Mouse (Mus musculus): ENCODE measurements around the gene Fbxo24. TPM values are rescaled to one million over a fixed set of nuclear protein-coding genes. Genes with fewer than 3 reads are reported as not detected.

Gene Fbxo24
- polyA plus RNA-seq, 1 experiment, result 0.31 TPM

DNA sequence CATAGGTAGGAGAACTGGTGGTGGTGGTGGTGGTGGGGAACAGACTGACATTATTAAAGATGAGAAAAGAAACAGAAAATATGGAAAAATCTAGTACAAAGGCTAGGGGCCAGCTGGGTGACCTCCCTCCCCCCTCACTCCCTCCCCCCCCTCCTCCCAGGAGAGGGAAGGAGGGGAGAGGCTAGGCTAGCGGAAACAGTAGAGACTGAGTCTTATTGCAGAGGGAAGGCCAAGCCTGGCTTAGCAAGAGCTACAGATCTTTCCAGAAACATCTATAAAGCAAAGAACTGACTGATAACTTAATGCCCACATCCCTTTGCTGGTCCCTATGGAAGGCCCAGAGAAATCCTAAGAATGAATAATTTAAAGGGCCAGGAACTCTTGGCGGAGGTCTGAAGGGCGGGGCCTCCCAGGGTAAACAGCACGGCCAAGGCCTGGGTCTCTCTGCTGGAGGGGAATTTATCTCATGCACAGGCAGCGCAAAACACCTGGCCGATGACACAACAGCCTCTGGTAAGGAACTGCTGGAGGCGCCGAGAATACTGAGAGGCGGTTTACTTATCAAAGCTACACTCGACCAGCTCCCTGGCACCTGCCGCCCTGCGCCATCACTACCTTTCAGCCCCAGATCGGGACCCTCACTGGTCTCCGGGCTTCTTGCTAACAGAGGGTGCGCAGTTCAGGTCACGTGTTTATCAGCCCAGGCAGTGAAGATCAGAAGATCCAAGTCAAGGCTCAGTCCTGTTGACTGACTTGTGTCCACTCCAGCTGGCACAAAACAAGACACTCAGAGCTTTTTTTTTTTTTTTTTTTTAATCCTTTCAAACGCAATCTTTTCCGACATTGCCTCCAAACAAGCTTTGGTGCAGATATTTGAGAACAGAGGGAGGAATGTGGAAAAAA lies 21.1 kb upstream of the Fbxo24 start:
- Histone ChIP-seq H3K27me3 (ENCODE audit: control insufficient read depth, insufficient read depth, low read length) (no peaks in the 10 kb centered on the region), H3K27ac (ENCODE audit: insufficient read depth, low read length) (no peak overlapping the region), H3K4me1 (ENCODE audit: control insufficient read depth, insufficient read depth, low read length) (peaks cover 4% of the 10 kb centered on the region; the same call in 1 of the 2 replicates), H3K4me3 (replicated peaks; ENCODE audit: insufficient read depth, low read depth, low read length) (no peak overlapping the region)
- TF ChIP-seq CTCF (IDR thresholded peaks at IDR 0.05; ENCODE audit: borderline replicate concordance, insufficient read depth, low read depth, low read length) (no peak), POLR2A (IDR thresholded peaks at IDR 0.05; ENCODE audit: borderline replicate concordance, insufficient read depth, low read length) (no peak)
- no peak for DNase-seq
- WGBS, result 32% methylated on average over 18 of the region's 18 CpGs

DNA sequence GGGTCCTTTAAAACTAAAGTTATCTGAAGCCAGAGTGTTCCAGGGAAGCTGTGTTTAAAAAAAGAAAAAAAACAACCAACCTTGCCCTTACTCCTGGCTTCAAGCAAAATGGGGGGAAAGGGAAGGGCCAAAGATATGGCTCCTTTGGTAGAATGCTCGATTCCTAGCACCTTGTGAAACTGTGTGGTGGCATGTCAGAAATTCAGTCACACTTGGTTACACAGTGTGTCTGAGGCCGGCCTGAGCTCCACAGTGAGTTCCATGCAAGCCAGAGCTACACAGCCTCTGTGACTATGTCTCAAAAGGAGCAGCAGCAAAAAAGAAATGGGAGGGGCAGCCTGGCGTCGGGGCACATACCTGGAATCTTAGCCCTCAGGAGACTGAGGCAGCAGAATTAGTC lies 20.4 kb upstream of the Fbxo24 start:
- TF ChIP-seq POLR2A (IDR thresholded peaks at IDR 0.05; ENCODE audit: borderline replicate concordance, insufficient read depth, low read length) (no peak), CTCF (IDR thresholded peaks at IDR 0.05; ENCODE audit: borderline replicate concordance, insufficient read depth, low read depth, low read length) (no peak)
- peaks cover 4% of the 10 kb centered on the region; the same call in 1 of the 2 replicates for H3K4me1 ChIP-seq (ENCODE audit: control insufficient read depth, insufficient read depth, low read length)
- 33% methylated on average over 4 of the region's 4 CpGs for WGBS
- no peaks in the 10 kb centered on the region; the same call in 1 of the 2 replicates for H3K27me3 ChIP-seq (ENCODE audit: control insufficient read depth, insufficient read depth, low read length)
- no peak for DNase-seq
- H3K4me3 ChIP-seq (replicated peaks; ENCODE audit: insufficient read depth, low read depth, low read length), result no peak overlapping the region
- H3K27ac ChIP-seq (ENCODE audit: insufficient read depth, low read length), result no peak overlapping the region

DNA sequence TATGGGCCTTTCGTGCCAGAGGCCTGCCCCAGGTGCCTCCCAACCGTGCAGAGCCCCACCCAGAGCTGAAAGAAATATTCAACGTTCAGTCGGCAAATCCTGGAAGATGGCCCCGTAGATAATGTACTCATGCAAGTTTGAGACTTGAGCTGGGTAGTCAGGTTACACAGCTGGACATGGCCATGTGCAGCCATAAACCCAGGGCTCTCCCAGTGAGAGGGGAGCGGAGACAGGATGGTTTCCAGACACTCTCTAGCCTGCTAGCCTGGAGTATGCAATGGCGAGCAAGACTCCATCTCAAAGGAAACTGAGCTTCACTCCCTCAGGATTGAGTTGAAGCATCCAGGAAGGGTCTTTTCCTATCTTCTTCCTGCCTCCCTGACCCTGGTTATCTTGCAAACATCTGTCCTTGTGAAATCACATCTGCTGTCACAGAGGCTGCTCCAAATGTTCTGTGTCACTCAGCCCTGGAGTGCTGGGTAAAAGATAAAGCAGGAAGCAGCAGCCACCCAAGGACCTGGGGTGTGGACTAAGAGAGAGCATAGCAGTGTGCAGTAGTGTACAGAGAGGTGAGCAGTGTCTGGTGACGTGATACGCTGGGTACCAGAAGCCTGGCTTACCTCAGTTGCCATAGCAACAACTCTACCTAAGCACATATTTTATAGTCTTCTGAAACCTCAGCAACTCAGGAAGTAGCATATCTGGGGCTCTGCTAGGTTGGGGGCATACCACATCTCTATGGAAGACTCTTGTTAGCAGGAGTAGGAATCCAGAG lies 19.2 kb upstream of the Fbxo24 start:
- Histone ChIP-seq H3K27ac (ENCODE audit: insufficient read depth, low read length) (no peak overlapping the region), H3K27me3 (ENCODE audit: control insufficient read depth, insufficient read depth, low read length) (no peaks in the 10 kb centered on the region; the same call in 1 of the 2 replicates), H3K4me3 (replicated peaks; ENCODE audit: insufficient read depth, low read depth, low read length) (no peak overlapping the region), H3K4me1 (ENCODE audit: control insufficient read depth, insufficient read depth, low read length) (peaks cover 4% of the 10 kb centered on the region; the same call in 1 of the 2 replicates)
- DNase-seq, result no peak
- WGBS, result 74% methylated on average over 9 of the region's 9 CpGs
- TF ChIP-seq POLR2A (IDR thresholded peaks at IDR 0.05; ENCODE audit: borderline replicate concordance, insufficient read depth, low read length) (no peak), CTCF (IDR thresholded peaks at IDR 0.05; ENCODE audit: borderline replicate concordance, insufficient read depth, low read depth, low read length) (no peak)

DNA sequence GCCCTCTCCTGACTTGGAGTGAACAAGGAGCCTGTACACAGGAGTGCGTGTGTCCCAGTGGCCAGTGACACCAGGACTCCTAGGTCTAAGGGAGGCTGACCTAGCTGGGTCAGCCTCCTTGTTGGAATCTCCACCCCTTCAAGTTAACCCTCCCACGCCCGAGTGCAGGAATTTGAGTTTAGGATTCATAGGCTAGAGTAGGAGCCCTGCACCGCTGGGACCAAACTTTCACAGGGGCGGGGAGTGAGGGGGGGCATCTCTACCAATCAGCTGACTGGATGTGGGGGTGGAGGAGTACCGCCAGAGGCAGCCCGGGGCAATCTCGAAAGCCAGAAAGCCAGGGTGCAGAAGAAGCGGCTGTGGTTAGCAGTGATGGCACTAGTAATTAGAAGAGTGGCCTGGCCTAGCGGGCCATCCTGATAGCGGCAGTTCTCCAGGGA lies 16.9 kb upstream of the Fbxo24 start, which contains the start of gene Irs3:
Irs3 (minus strand) TSS at position 63 of the 440 bp plus-strand sequence.
- WGBS, result 35% methylated on average over 11 of the region's 11 CpGs
- Histone ChIP-seq H3K27me3 (ENCODE audit: control insufficient read depth, insufficient read depth, low read length) (no peaks in the 10 kb centered on the region; the same call in 1 of the 2 replicates), H3K4me3 (replicated peaks; ENCODE audit: insufficient read depth, low read depth, low read length) (no peak within 1 kb of the TSS), H3K27ac (ENCODE audit: insufficient read depth, low read length) (no peak within 1 kb of the TSS), H3K4me1 (ENCODE audit: control insufficient read depth, insufficient read depth, low read length) (no peaks in the 10 kb centered on the region)
- TF ChIP-seq CTCF (IDR thresholded peaks at IDR 0.05; ENCODE audit: borderline replicate concordance, insufficient read depth, low read depth, low read length) (no peak), POLR2A (IDR thresholded peaks at IDR 0.05; ENCODE audit: borderline replicate concordance, insufficient read depth, low read length) (no peak)
- DNase-seq, result no peak

DNA sequence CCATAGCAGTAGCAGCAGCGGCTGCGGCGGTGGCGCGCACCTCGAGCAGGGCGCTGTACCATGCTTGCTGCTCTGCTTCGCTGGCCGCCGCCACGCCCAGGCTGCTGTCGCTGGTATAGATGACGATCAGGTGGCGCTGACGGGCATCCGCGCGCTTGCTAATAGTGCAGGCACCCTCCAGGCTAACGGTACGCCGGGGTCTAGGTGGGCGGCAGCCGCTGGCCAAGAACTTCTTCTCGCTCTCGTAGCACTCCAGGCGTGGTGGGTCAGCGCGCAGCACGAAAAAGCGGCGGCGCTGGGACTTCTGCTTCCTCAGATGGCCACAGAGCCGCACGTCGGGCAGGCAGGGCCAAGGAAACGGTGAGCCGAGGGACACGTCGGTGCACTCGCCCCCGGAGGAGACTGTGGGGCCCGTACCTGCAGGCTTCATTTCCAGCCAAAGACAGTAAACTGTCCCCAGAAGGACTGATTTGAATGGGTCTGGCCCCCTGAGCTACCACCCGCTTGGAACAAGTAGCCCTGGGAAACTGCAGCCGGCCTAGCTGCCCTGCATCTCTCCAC lies 16.4 kb upstream of the Fbxo24 start:
- WGBS, result 10% methylated on average over 44 of the region's 44 CpGs
- no peaks in the 10 kb centered on the region for H3K4me1 ChIP-seq (ENCODE audit: control insufficient read depth, insufficient read depth, low read length)
- H3K27ac ChIP-seq (ENCODE audit: insufficient read depth, low read length), result no peak overlapping the region
- H3K4me3 ChIP-seq (replicated peaks; ENCODE audit: insufficient read depth, low read depth, low read length), result no peak overlapping the region
- DNase-seq, result no peak
- TF ChIP-seq POLR2A (IDR thresholded peaks at IDR 0.05; ENCODE audit: borderline replicate concordance, insufficient read depth, low read length) (no peak), CTCF (IDR thresholded peaks at IDR 0.05; ENCODE audit: borderline replicate concordance, insufficient read depth, low read depth, low read length) (no peak)
- no peaks in the 10 kb centered on the region; the same call in 1 of the 2 replicates for H3K27me3 ChIP-seq (ENCODE audit: control insufficient read depth, insufficient read depth, low read length)

DNA sequence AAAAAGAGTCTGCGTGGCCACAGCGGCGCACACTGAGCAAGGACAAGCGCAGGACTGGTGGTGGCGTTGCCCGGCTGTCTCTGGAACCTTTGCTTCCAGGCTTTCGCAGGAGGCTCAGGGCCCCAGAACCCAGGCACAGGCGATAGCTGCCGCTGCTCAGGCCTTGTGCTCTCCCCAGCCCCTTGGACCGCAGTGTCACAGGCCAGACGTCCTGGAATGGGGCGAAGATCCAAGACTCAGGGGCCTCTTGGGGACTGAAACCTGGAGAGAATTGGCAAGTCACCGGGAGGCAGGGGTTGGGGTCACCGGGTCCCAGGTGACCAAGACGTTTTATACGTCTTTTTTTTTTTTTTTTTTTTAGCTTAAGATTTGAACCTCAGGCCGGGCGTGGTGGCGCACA lies 15.7 kb upstream of the Fbxo24 start:
- DNase-seq, result no peak
- H3K4me1 ChIP-seq (ENCODE audit: control insufficient read depth, insufficient read depth, low read length), result no peaks in the 10 kb centered on the region

DNA sequence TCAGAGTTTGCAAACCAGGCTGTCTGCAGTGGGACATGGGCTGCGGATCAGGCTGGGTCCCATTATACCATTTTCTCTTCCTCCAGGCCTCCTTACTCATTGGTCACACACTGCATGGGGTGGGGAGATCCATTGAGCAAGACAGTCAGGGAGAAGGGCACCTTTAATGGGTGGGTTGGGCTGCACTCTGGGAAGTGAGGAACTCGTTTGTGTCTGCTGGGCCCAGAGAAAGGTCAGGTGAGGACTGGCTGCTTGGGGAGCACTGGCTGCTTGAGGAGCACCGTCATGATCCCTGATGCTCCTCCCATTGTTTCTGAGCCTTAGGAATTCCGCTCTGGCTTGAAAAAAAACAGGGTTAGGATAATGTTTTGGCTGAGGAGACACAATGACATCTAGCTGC lies 14.1 kb upstream of the Fbxo24 start:
- no peak for DNase-seq
- Histone ChIP-seq H3K4me3 (replicated peaks; ENCODE audit: insufficient read depth, low read depth, low read length) (no peak overlapping the region), H3K27me3 (ENCODE audit: control insufficient read depth, insufficient read depth, low read length) (no peaks in the 10 kb centered on the region; the same call in 1 of the 2 replicates), H3K4me1 (ENCODE audit: control insufficient read depth, insufficient read depth, low read length) (no peaks in the 10 kb centered on the region), H3K27ac (ENCODE audit: insufficient read depth, low read length) (no peak overlapping the region)
- WGBS, result 60% methylated on average over 4 of the region's 4 CpGs
- TF ChIP-seq CTCF (IDR thresholded peaks at IDR 0.05; ENCODE audit: borderline replicate concordance, insufficient read depth, low read depth, low read length), result no peak
- no peak for TF ChIP-seq POLR2A (IDR thresholded peaks at IDR 0.05; ENCODE audit: borderline replicate concordance, insufficient read depth, low read length)

More for the DNA sequence above, 15.7 kb upstream of the Fbxo24 start:
- H3K27ac ChIP-seq (ENCODE audit: insufficient read depth, low read length), result no peak overlapping the region
- WGBS, result 44% methylated on average over 19 of the region's 19 CpGs
- TF ChIP-seq CTCF (IDR thresholded peaks at IDR 0.05; ENCODE audit: borderline replicate concordance, insufficient read depth, low read depth, low read length), result no peak
- no peak for TF ChIP-seq POLR2A (IDR thresholded peaks at IDR 0.05; ENCODE audit: borderline replicate concordance, insufficient read depth, low read length)
- no peak overlapping the region for H3K4me3 ChIP-seq (replicated peaks; ENCODE audit: insufficient read depth, low read depth, low read length)
- H3K27me3 ChIP-seq (ENCODE audit: control insufficient read depth, insufficient read depth, low read length), result no peaks in the 10 kb centered on the region; the same call in 1 of the 2 replicates

All from cerebellum, adult 2 months (tissue).